20 mouse cellular contexts compared by ENCODE assay signal in the genomic region with DNA sequence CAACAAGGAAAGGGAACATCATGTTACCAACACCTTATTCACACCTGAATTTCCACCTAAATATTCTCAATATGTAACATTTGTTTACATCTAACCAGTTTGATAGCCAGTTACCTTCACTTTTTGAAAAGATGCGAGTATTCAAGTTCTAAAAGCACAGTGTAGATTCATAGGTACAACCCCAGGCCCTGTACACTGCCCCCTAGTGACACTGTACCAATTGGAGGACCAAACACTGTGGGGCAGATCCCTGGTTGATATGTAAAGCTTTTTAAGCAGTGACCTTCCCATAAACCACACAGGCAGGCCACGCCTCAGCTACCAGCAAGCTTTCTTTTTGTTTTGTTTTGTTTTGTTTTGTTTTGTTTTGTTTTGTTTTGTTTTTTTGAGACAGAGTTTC. TPM values are rescaled to one million over a fixed set of nuclear protein-coding genes. Genes with fewer than 3 reads are reported as not detected.
DNase-seq lines count a peak whose midpoint lies in the region; ATAC-seq and TF ChIP-seq lines count a peak whose summit lies in the region.
"Had no signal": no experiment of that assay in that cellular context is flagged by ENCODE, and none has a peak within 500 bp of the region (broad histone marks: within the 10 kb centered on the region; RNA-seq: fewer than 3 reads in every experiment).

No protein-coding gene starts in this region.

- H3K9me3 ChIP-seq in hindbrain, postnatal 0 days (ENCODE audit: low read length) = no peaks in the 10 kb centered on the region
- H3K9me3 ChIP-seq in hindbrain, embryonic 11.5 days (ENCODE audit: control insufficient read depth, low read length) = no peaks in the 10 kb centered on the region
- no peaks in the 10 kb centered on the region for H3K9me3 ChIP-seq in midbrain, postnatal 0 days (ENCODE audit: low read length)
- no peaks in the 10 kb centered on the region for H3K9me3 ChIP-seq in midbrain, embryonic 11.5 days (ENCODE audit: control insufficient read depth, low read length)
- H3K9me3 ChIP-seq in MEL (replicated peaks; ENCODE audit: insufficient read depth, low read length) = no peaks in the 10 kb centered on the region
- no peaks in the 10 kb centered on the region for H3K9me3 ChIP-seq in stomach, postnatal 0 days (ENCODE audit: control insufficient read depth, low read length)
- no peaks in the 10 kb centered on the region for H3K9me3 ChIP-seq in intestine, embryonic 15.5 days
- H3K9me3 ChIP-seq: embryonic facial prominence, embryonic 10.5 days; liver, embryonic 12.5 days; midbrain, embryonic 12.5 days had no signal

- no peaks in the 10 kb centered on the region for H3K27me3 ChIP-seq in hindbrain, postnatal 0 days (ENCODE audit: insufficient read depth, low read length)
- H3K27me3 ChIP-seq in hindbrain, embryonic 11.5 days (ENCODE audit: control insufficient read depth, insufficient read depth, low read length) = peaks cover 2% of the 10 kb centered on the region
- H3K27me3 ChIP-seq in midbrain, postnatal 0 days (ENCODE audit: insufficient read depth, low read length) = no peaks in the 10 kb centered on the region
- no peaks in the 10 kb centered on the region for H3K27me3 ChIP-seq in midbrain, embryonic 11.5 days (ENCODE audit: control insufficient read depth, insufficient read depth, low read length)
- peaks cover 11 to 25% of the 10 kb centered on the region in 2 experiments for H3K27me3 ChIP-seq in MEL (ENCODE audit: control insufficient read depth in 1 of 2, insufficient read depth in 2 of 2, low read length in 2 of 2)
- H3K27me3 ChIP-seq in stomach, postnatal 0 days (ENCODE audit: control insufficient read depth, insufficient read depth, low read length) = no peaks in the 10 kb centered on the region
- no peaks in the 10 kb centered on the region for H3K27me3 ChIP-seq in intestine, embryonic 15.5 days (replicated peaks)

- peak; percentile 40 for TF ChIP-seq CTCF in hindbrain, postnatal 0 days (IDR thresholded peaks at IDR 0.05; ENCODE audit: low read depth)
- TF ChIP-seq CTCF in midbrain, postnatal 0 days (IDR thresholded peaks at IDR 0.05) = peak; percentile 30; the same call in 1 of the 2 replicates
- peak; percentile 67 to 73 (median 71) for TF ChIP-seq CTCF in MEL (IDR thresholded peaks at IDR 0.05 in 2 of 3, conservative IDR thresholded peaks at IDR 0.05 in 1 of 3; ENCODE audit: control insufficient read depth in 1 of 3, insufficient read depth in 1 of 3, low read depth in 2 of 3, low read length in 3 of 3, poor library complexity in 1 of 3, severe bottlenecking in 1 of 3)
- peak; percentile 34 for TF ChIP-seq CTCF in stomach, postnatal 0 days (IDR thresholded peaks at IDR 0.05; ENCODE audit: low read depth)

- TF ChIP-seq RAD21 in MEL (IDR thresholded peaks at IDR 0.05; ENCODE audit: low read depth, low read length) = peak; percentile 15

- WGBS in hindbrain, postnatal 0 days = 91% methylated on average over 2 of the region's 2 CpGs
- 93% methylated on average over 2 of the region's 2 CpGs for WGBS in hindbrain, embryonic 11.5 days
- 96% methylated on average over 2 of the region's 2 CpGs for WGBS in midbrain, postnatal 0 days
- 93% methylated on average over 2 of the region's 2 CpGs for WGBS in midbrain, embryonic 11.5 days
- WGBS in stomach, postnatal 0 days = 88% methylated on average over 2 of the region's 2 CpGs
- 93% methylated on average over 2 of the region's 2 CpGs for WGBS in intestine, embryonic 15.5 days

- H3K27ac ChIP-seq in hindbrain, postnatal 0 days = no peak overlapping the region
- no peak overlapping the region for H3K27ac ChIP-seq in hindbrain, embryonic 11.5 days (ENCODE audit: low read depth, low read length)
- no peak overlapping the region for H3K27ac ChIP-seq in midbrain, postnatal 0 days (ENCODE audit: low read depth, low read length)
- no peak overlapping the region for H3K27ac ChIP-seq in midbrain, embryonic 11.5 days (ENCODE audit: low read depth, low read length)
- no peak overlapping the region for H3K27ac ChIP-seq in MEL (ENCODE audit: control insufficient read depth, low read depth, low read length)
- no peak overlapping the region for H3K27ac ChIP-seq in stomach, postnatal 0 days (replicated peaks)
- no peak overlapping the region for H3K27ac ChIP-seq in intestine, embryonic 15.5 days
- H3K27ac ChIP-seq: embryonic facial prominence, embryonic 10.5 days; liver, embryonic 12.5 days; midbrain, embryonic 12.5 days had no signal

- no peak overlapping the region for H3K4me3 ChIP-seq in hindbrain, postnatal 0 days (ENCODE audit: low read length)
- H3K4me3 ChIP-seq in hindbrain, embryonic 11.5 days (ENCODE audit: low read depth, low read length) = no peak overlapping the region
- no peak overlapping the region for H3K4me3 ChIP-seq in midbrain, postnatal 0 days (ENCODE audit: low read depth, low read length)
- H3K4me3 ChIP-seq in midbrain, embryonic 11.5 days (ENCODE audit: low read depth, low read length) = no peak overlapping the region
- H3K4me3 ChIP-seq in MEL (ENCODE audit: control insufficient read depth in 1 of 2, insufficient read depth in 1 of 2, low read depth in 2 of 2, low read length in 2 of 2) = no peak overlapping the region
- H3K4me3 ChIP-seq in stomach, postnatal 0 days (ENCODE audit: low read depth, low read length) = no peak overlapping the region
- no peak overlapping the region for H3K4me3 ChIP-seq in intestine, embryonic 15.5 days (replicated peaks)
- H3K4me3 ChIP-seq: embryonic facial prominence, embryonic 10.5 days; erythroblast, embryonic 14.5 days; liver, embryonic 12.5 days; midbrain, embryonic 12.5 days; myocyte had no signal

- no peaks in the 10 kb centered on the region for H3K79me2 ChIP-seq in MEL (ENCODE audit: control insufficient read depth, insufficient read depth, low read length, poor library complexity)

- no peak for DNase-seq in hindbrain, postnatal 0 days (ENCODE audit: low spot score)
- DNase-seq in hindbrain, embryonic 11.5 days (ENCODE audit: low spot score) = no peak
- no peak for DNase-seq in midbrain, postnatal 0 days (ENCODE audit: low spot score)
- no peak for DNase-seq in midbrain, embryonic 11.5 days (ENCODE audit: low spot score, missing footprints)
- peak; percentile 68 for DNase-seq in MEL (ENCODE audit: low read depth, low spot score)
- DNase-seq in stomach, postnatal 0 days (ENCODE audit: low spot score) = no peak
- no peak for DNase-seq in T-cell, adult 2 months (ENCODE audit: low spot score)
- DNase-seq: adrenal gland, postnatal 10 days; gastrocnemius, postnatal 36 days; kidney, postnatal 10 days; lung, postnatal 14 days had no signal

- TF ChIP-seq EP300 in MEL (IDR thresholded peaks at IDR 0.05; ENCODE audit: low read depth in 1 of 2, low read length in 2 of 2) = no peak
- TF ChIP-seq EP300 in stomach, postnatal 0 days (optimal IDR thresholded peaks at IDR 0.05) = no peak

- no peak for ATAC-seq in hindbrain, postnatal 0 days
- no peak for ATAC-seq in hindbrain, embryonic 11.5 days (ENCODE audit: low FRiP score)
- no peak for ATAC-seq in midbrain, postnatal 0 days (ENCODE audit: low FRiP score)
- no peak for ATAC-seq in midbrain, embryonic 11.5 days (ENCODE audit: low FRiP score)
- no peak for ATAC-seq in stomach, postnatal 0 days (ENCODE audit: low FRiP score, low TSS enrichment)
- no peak for ATAC-seq in intestine, embryonic 15.5 days
- ATAC-seq: liver, embryonic 12.5 days had no signal

- no peak for TF ChIP-seq POLR2A in MEL (IDR thresholded peaks at IDR 0.05; ENCODE audit: control insufficient read depth in 1 of 2, insufficient read depth in 1 of 2, low read depth in 1 of 2, low read length in 2 of 2, poor library complexity in 1 of 2)

- peaks cover 25% of the 10 kb centered on the region for H3K4me1 ChIP-seq in hindbrain, postnatal 0 days (ENCODE audit: insufficient read depth, low read length)
- peaks cover 18% of the 10 kb centered on the region for H3K4me1 ChIP-seq in hindbrain, embryonic 11.5 days (replicated peaks; ENCODE audit: control insufficient read depth, insufficient read depth, low read length)
- H3K4me1 ChIP-seq in midbrain, postnatal 0 days (ENCODE audit: insufficient read depth, low read length) = peaks cover 8% of the 10 kb centered on the region; the same call in 1 of the 2 replicates
- peaks cover 14% of the 10 kb centered on the region; the same call in 1 of the 2 replicates for H3K4me1 ChIP-seq in midbrain, embryonic 11.5 days (ENCODE audit: control insufficient read depth, insufficient read depth, low read length)
- H3K4me1 ChIP-seq in MEL (ENCODE audit: control insufficient read depth in 1 of 2, insufficient read depth in 2 of 2, low read length in 2 of 2) = no peaks in the 10 kb centered on the region
- no peaks in the 10 kb centered on the region for H3K4me1 ChIP-seq in stomach, postnatal 0 days (replicated peaks; ENCODE audit: control insufficient read depth, insufficient read depth)
- H3K4me1 ChIP-seq in intestine, embryonic 15.5 days (replicated peaks) = no peaks in the 10 kb centered on the region
- H3K4me1 ChIP-seq: liver, embryonic 12.5 days had no signal

- no peaks in the 10 kb centered on the region for H3K36me3 ChIP-seq in hindbrain, postnatal 0 days (ENCODE audit: insufficient read depth, low read length)
- H3K36me3 ChIP-seq in hindbrain, embryonic 11.5 days (ENCODE audit: control insufficient read depth, insufficient read depth, low read length) = no peaks in the 10 kb centered on the region
- H3K36me3 ChIP-seq in midbrain, postnatal 0 days (ENCODE audit: insufficient read depth, low read length) = no peaks in the 10 kb centered on the region
- H3K36me3 ChIP-seq in midbrain, embryonic 11.5 days (ENCODE audit: control insufficient read depth, insufficient read depth, low read length) = no peaks in the 10 kb centered on the region
- no peaks in the 10 kb centered on the region for H3K36me3 ChIP-seq in MEL (ENCODE audit: control insufficient read depth in 1 of 2, insufficient read depth in 2 of 2, low read length in 2 of 2)
- H3K36me3 ChIP-seq in stomach, postnatal 0 days (ENCODE audit: control insufficient read depth, insufficient read depth, low read length) = no peaks in the 10 kb centered on the region
- no peaks in the 10 kb centered on the region for H3K36me3 ChIP-seq in intestine, embryonic 15.5 days
- H3K36me3 ChIP-seq: embryonic facial prominence, embryonic 10.5 days; liver, embryonic 12.5 days; midbrain, embryonic 12.5 days had no signal

- H3K4me2 ChIP-seq in hindbrain, postnatal 0 days (ENCODE audit: low read depth, low read length) = no peak overlapping the region
- H3K4me2 ChIP-seq in hindbrain, embryonic 11.5 days (replicated peaks; ENCODE audit: low read depth, low read length) = no peak overlapping the region
- H3K4me2 ChIP-seq in midbrain, postnatal 0 days (ENCODE audit: low read depth, low read length, poor library complexity, severe bottlenecking) = no peak overlapping the region
- no peak overlapping the region for H3K4me2 ChIP-seq in midbrain, embryonic 11.5 days
- no peak overlapping the region for H3K4me2 ChIP-seq in stomach, postnatal 0 days (replicated peaks; ENCODE audit: low read depth)
- H3K4me2 ChIP-seq in intestine, embryonic 15.5 days (replicated peaks) = no peak overlapping the region
- H3K4me2 ChIP-seq: liver, embryonic 12.5 days; midbrain, embryonic 12.5 days had no signal

- H3K9ac ChIP-seq in hindbrain, postnatal 0 days (replicated peaks; ENCODE audit: low read length) = no peak overlapping the region
- H3K9ac ChIP-seq in hindbrain, embryonic 11.5 days (ENCODE audit: low read depth, low read length) = no peak overlapping the region
- H3K9ac ChIP-seq in midbrain, postnatal 0 days (replicated peaks; ENCODE audit: low read length, poor library complexity, severe bottlenecking) = no peak overlapping the region
- no peak overlapping the region for H3K9ac ChIP-seq in midbrain, embryonic 11.5 days (ENCODE audit: low read length)
- H3K9ac ChIP-seq in MEL (ENCODE audit: control insufficient read depth, low read depth, low read length, poor library complexity, severe bottlenecking) = no peak overlapping the region
- no peak overlapping the region for H3K9ac ChIP-seq in stomach, postnatal 0 days (ENCODE audit: low read length)
- no peak overlapping the region for H3K9ac ChIP-seq in intestine, embryonic 15.5 days
- H3K9ac ChIP-seq: liver, embryonic 12.5 days; midbrain, embryonic 12.5 days had no signal

RNA-seq across cellular contexts. Expression of a gene that starts 57.3 kb away (rescaled TPM):
- total RNA-seq in hindbrain, postnatal 0 days (2014; rRNA removed) = 69.2 and 78.5 TPM in 2 replicates
- 10.8 and 13.3 TPM in 2 replicates for polyA plus RNA-seq in hindbrain, postnatal 0 days (2015; fragmentation: Nextera tagmentation; extraction: Ambion mirVana)
- 13.8 and 22.8 TPM in 2 replicates for polyA plus RNA-seq in hindbrain, embryonic 11.5 days (2014; fragmentation: Nextera tagmentation; extraction: Ambion mirVana)
- 72.3 and 74.2 TPM in 2 replicates for total RNA-seq in midbrain, postnatal 0 days (2014; rRNA removed)
- polyA plus RNA-seq in midbrain, postnatal 0 days (2015; fragmentation: Nextera tagmentation; extraction: Ambion mirVana) = 15.4 and 17.0 TPM in 2 replicates
- 8.8 and 10.2 TPM in 2 replicates for polyA plus RNA-seq in midbrain, embryonic 11.5 days (2014; fragmentation: Nextera tagmentation; extraction: Ambion mirVana)
- 0.04 TPM in 1 of 2 replicates, not detected in the other for total RNA-seq in MEL (2012; rRNA removed)
- polyA plus RNA-seq in MEL (2012; ENCODE audit: insufficient read depth in 1 of 2, insufficient read length in 2 of 2, low read depth in 1 of 2, low replicate concordance in 2 of 2, missing spikeins in 1 of 2) = under 1 TPM in 1 of 2 experiments, not detected in 1; 0.04 TPM
- polyA plus RNA-seq in stomach, postnatal 0 days (2015; fragmentation: Nextera tagmentation; extraction: Ambion mirVana) = 0.25 and 0.28 TPM in 2 replicates
- polyA plus RNA-seq in intestine, embryonic 15.5 days (2015; fragmentation: Nextera tagmentation; extraction: Ambion mirVana) = 0.63 and 0.68 TPM in 2 replicates
- total RNA-seq: hematopoietic stem cell, adult 5-6 weeks; neutrophil, adult 5-6 weeks had no signal
- polyA plus RNA-seq: heart, embryonic 14.5 days had no signal
